Mouse (Mus musculus): ENCODE measurements around the gene Selenbp2. TPM values are rescaled to one million over a fixed set of nuclear protein-coding genes. Genes with fewer than 3 reads are reported as not detected.

Selenbp2 gene
- 10.0 and 13.1 TPM in 2 replicates for polyA plus RNA-seq (2012; rRNA removed)

DNA sequence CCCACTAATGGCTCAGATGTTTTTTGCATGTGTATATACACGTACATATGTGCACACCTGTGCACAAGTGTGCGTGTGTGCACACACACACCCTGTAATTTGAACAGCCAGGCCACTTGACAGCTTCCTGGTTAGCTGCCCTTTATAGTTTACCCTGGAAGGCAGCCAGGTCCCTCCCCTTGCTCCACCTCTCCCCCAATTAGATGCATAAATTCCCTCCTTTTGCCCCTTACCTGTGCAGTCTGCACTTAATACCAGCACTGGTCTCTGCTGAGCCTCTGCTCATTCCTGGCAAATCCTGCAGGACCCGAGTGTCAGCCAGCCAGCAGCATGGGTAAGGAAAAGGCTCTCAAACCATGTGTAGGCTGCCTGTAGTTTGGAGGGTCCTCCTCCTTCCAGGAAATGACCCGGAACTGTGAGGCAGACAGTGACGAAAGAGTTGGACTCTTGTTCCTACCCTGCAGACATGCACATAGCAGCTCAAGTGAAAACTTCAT lies at the start of gene Selenbp2:
Selenbp2 (plus strand) TSS at position 228 of the 497 bp plus-strand sequence.

DNA sequence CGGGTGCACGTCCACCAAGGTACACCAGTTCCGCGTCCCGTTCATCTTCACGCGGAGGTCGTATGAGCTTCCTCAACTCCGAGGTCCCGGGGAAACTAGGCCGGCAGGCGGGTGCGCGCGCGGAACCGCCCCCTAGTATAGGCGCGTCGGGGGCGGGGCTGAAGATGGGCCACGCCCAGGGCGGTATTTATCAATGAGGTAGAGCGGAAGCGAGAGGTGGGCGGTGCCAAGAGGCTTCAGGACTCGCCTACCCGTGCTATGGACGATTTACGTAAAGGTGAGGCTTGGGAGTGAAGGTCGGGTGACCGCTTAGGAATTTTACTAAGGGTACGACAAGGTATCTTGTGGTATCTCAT lies 34.6 kb upstream of the Selenbp2 start, which contains the start of gene Tuft1:
Tuft1 (minus strand) TSS at position 133 of the 356 bp plus-strand sequence.

Other genes with a start within 250 kb of the Selenbp2 start
- 0.25 and 1.2 TPM in 2 replicates for gene Oaz3, start 249.6 kb upstream of the Selenbp2 start, polyA plus RNA-seq (2012; rRNA removed)
- 32.0 and 35.9 TPM in 2 replicates for gene Celf3, start 215.3 kb upstream of the Selenbp2 start, polyA plus RNA-seq (2012; rRNA removed)
- gene Riiad1, start 213.2 kb upstream of the Selenbp2 start, polyA plus RNA-seq (2012; rRNA removed): 0.22 and 0.29 TPM in 2 replicates
- gene Snx27, start 110.8 kb upstream of the Selenbp2 start, polyA plus RNA-seq (2012; rRNA removed): 5.1 and 6.1 TPM in 2 replicates
- gene Gm10972, start 50.4 kb upstream of the Selenbp2 start, polyA plus RNA-seq (2012; rRNA removed): not detected in 2 replicates
- gene Tuft1, start 34.7 kb upstream of the Selenbp2 start, polyA plus RNA-seq (2012; rRNA removed): 23.5 and 27.6 TPM in 2 replicates
- gene Cgn, start 92.9 kb downstream of the Selenbp2 start, polyA plus RNA-seq (2012; rRNA removed): 24.6 and 28.0 TPM in 2 replicates
- 16.7 and 18.2 TPM in 2 replicates for gene Pogz, start 144.0 kb downstream of the Selenbp2 start, polyA plus RNA-seq (2012; rRNA removed)
- gene Psmb4, start 193.4 kb downstream of the Selenbp2 start, polyA plus RNA-seq (2012; rRNA removed): 187 and 247 TPM in 2 replicates
- gene Selenbp1, start 239.5 kb downstream of the Selenbp2 start, polyA plus RNA-seq (2012; rRNA removed): 1,269 and 1,288 TPM in 2 replicates